21 mouse cellular contexts compared by ENCODE assay signal in genomic region chr3:37370407-37370806, GRCm38 (mm10). TPM values are rescaled to one million over a fixed set of nuclear protein-coding genes. Genes with fewer than 3 reads are reported as not detected.
DNase-seq lines count a peak whose midpoint lies in the region; ATAC-seq lines count a peak whose summit lies in the region.
"Had no signal": no experiment of that assay in that cellular context is flagged by ENCODE, and none has a peak within 500 bp of the region (broad histone marks: within the 10 kb centered on the region; RNA-seq: fewer than 3 reads in every experiment).

No protein-coding gene starts in this region.

- H3K4me3 ChIP-seq in kidney, embryonic 15.5 days (replicated peaks) = no peak overlapping the region
- H3K4me3 ChIP-seq: heart, adult 2 months; hindbrain, embryonic 13.5 days; intestine, embryonic 15.5 days; midbrain, embryonic 15.5 days had no signal

- H3K9me3 ChIP-seq in kidney, embryonic 15.5 days (replicated peaks) = no peaks in the 10 kb centered on the region
- H3K9me3 ChIP-seq: hindbrain, embryonic 13.5 days; intestine, embryonic 15.5 days; midbrain, embryonic 15.5 days had no signal

- no peaks in the 10 kb centered on the region for H3K27me3 ChIP-seq in kidney, embryonic 15.5 days
- H3K27me3 ChIP-seq: hindbrain, embryonic 13.5 days; intestine, embryonic 15.5 days; midbrain, embryonic 15.5 days had no signal

- 0 out of 2 replicates have a peak, but pooled peaks have one; percentile 27 for ATAC-seq in kidney, embryonic 15.5 days (replicated peaks; ENCODE audit: low FRiP score)
- peak; percentile 39; the same call in 1 of the 2 replicates for ATAC-seq in megakaryocyte progenitor cell, adult 5-6 weeks (replicated peaks; ENCODE audit: poor library complexity)
- no peak for ATAC-seq in cerebellum, adult (ENCODE audit: insufficient number of reproducible peaks, low FRiP score, low TSS enrichment)
- ATAC-seq: intestine, embryonic 15.5 days; liver, postnatal 0 days; midbrain, embryonic 15.5 days had no signal

- no peaks in the 10 kb centered on the region for H3K36me3 ChIP-seq in kidney, embryonic 15.5 days
- H3K36me3 ChIP-seq: hindbrain, embryonic 13.5 days; intestine, embryonic 15.5 days; midbrain, embryonic 15.5 days had no signal

- H3K4me1 ChIP-seq in kidney, embryonic 15.5 days = peaks cover 13% of the 10 kb centered on the region; the same call in 1 of the 2 replicates
- H3K4me1 ChIP-seq: hindbrain, embryonic 13.5 days; midbrain, embryonic 15.5 days had no signal

- 25% methylated on average over 4 of the region's 4 CpGs for WGBS in kidney, embryonic 15.5 days

- H3K27ac ChIP-seq in kidney, embryonic 15.5 days = peak overlapping the region; percentile 4; the same call in 1 of the 2 replicates
- H3K27ac ChIP-seq: heart, adult 2 months; hindbrain, embryonic 13.5 days; intestine, embryonic 15.5 days; midbrain, embryonic 15.5 days had no signal

- no peak overlapping the region for H3K4me2 ChIP-seq in kidney, embryonic 15.5 days
- H3K4me2 ChIP-seq: hindbrain, embryonic 13.5 days; intestine, embryonic 15.5 days; midbrain, embryonic 15.5 days had no signal

- no peak overlapping the region for H3K9ac ChIP-seq in kidney, embryonic 15.5 days
- H3K9ac ChIP-seq: hindbrain, embryonic 13.5 days; intestine, embryonic 15.5 days; liver, postnatal 0 days; midbrain, embryonic 15.5 days had no signal

- no peak for DNase-seq in kidney, postnatal 4 days
- DNase-seq in CD4-positive helper T cell, adult 2 months (ENCODE audit: low read depth, low spot score) = peak; percentile 36
- DNase-seq in fibroblast of lung, adult 2 months (ENCODE audit: low read depth) = peak; percentile 87
- no peak for DNase-seq in urinary bladder, postnatal 25 days (ENCODE audit: low spot score)
- no peak for DNase-seq in MN1 (ENCODE audit: low spot score)
- DNase-seq: adrenal gland, adult 8-10 months; cerebellum, postnatal 10 days; embryo, embryonic 11 days; kidney, adult 9 months; liver; liver, postnatal 0 days; lung, postnatal 14 days; thymus, adult 2 months had no signal

RNA-seq across cellular contexts. Expression of gene Fgf2, which starts 22.3 kb away (rescaled TPM):
- polyA plus RNA-seq in kidney, embryonic 15.5 days (2015; fragmentation: Nextera tagmentation; extraction: Ambion mirVana) = 2.3 and 2.4 TPM in 2 replicates
- total RNA-seq in megakaryocyte progenitor cell, adult 5-6 weeks (2015) = not detected in 2 replicates
- total RNA-seq in megakaryocyte progenitor cell, adult 5-6 weeks (2017) = 0.10 and 0.21 TPM in 2 replicates
- total RNA-seq: megakaryocyte-erythroid progenitor cell, adult 5-6 weeks had no signal

RNA-seq across cellular contexts. Expression of gene Spata5, which starts 49.3 kb away (rescaled TPM):
- 38.7 and 48.0 TPM in 2 replicates for polyA plus RNA-seq in kidney, embryonic 15.5 days (2015; fragmentation: Nextera tagmentation; extraction: Ambion mirVana)
- total RNA-seq in megakaryocyte progenitor cell, adult 5-6 weeks (2015) = 68.9 and 78.2 TPM in 2 replicates
- total RNA-seq in megakaryocyte progenitor cell, adult 5-6 weeks (2017) = 126 and 148 TPM in 2 replicates

RNA-seq across cellular contexts. Expression of gene Nudt6, which starts 49.6 kb away (rescaled TPM):
- 5.2 and 5.6 TPM in 2 replicates for polyA plus RNA-seq in kidney, embryonic 15.5 days (2015; fragmentation: Nextera tagmentation; extraction: Ambion mirVana)
- 14.4 and 18.0 TPM in 2 replicates for total RNA-seq in megakaryocyte progenitor cell, adult 5-6 weeks (2015)
- 9.1 and 19.9 TPM in 2 replicates for total RNA-seq in megakaryocyte progenitor cell, adult 5-6 weeks (2017)

RNA-seq across cellular contexts. Expression of gene Cetn4, which starts 57.9 kb away (rescaled TPM):
- 3.8 and 4.2 TPM in 2 replicates for polyA plus RNA-seq in kidney, embryonic 15.5 days (2015; fragmentation: Nextera tagmentation; extraction: Ambion mirVana)
- total RNA-seq in megakaryocyte progenitor cell, adult 5-6 weeks (2015) = 3.8 and 5.2 TPM in 2 replicates
- 0.62 and 4.2 TPM in 2 replicates for total RNA-seq in megakaryocyte progenitor cell, adult 5-6 weeks (2017)

RNA-seq across cellular contexts. Expression of gene Bbs12, which starts 58.1 kb away (rescaled TPM):
- 8.5 and 8.7 TPM in 2 replicates for polyA plus RNA-seq in kidney, embryonic 15.5 days (2015; fragmentation: Nextera tagmentation; extraction: Ambion mirVana)
- total RNA-seq in megakaryocyte progenitor cell, adult 5-6 weeks (2015) = 3.4 and 6.0 TPM in 2 replicates
- 6.6 TPM in 2 replicates for total RNA-seq in megakaryocyte progenitor cell, adult 5-6 weeks (2017)

Comparison
In these comparisons a context has a peak if more than half of its experiments do, and no peak if none do; other contexts are left out.
1. DNase-seq: peak in CD4-positive helper T cell, adult 2 months (single experiment) and fibroblast of lung, adult 2 months (single experiment); none in kidney, postnatal 4 days (0 of 2), urinary bladder, postnatal 25 days (single experiment) and MN1 (single experiment).